In genomic region chr12:8295307-8295913, GRCm38 (mm10) we compare ENCODE assay signal across 20 mouse cellular contexts. TPM values are rescaled to one million over a fixed set of nuclear protein-coding genes. Genes with fewer than 3 reads are reported as not detected.
DNase-seq lines count a peak whose midpoint lies in the region; ATAC-seq and TF ChIP-seq lines count a peak whose summit lies in the region.
"Had no signal": no experiment of that assay in that cellular context is flagged by ENCODE, and none has a peak within 500 bp of the region (broad histone marks: within the 10 kb centered on the region; RNA-seq: fewer than 3 reads in every experiment).

No protein-coding gene starts in this region.

- no peaks in the 10 kb centered on the region for H3K9me3 ChIP-seq in kidney, embryonic 15.5 days (replicated peaks)
- H3K9me3 ChIP-seq: heart, embryonic 10.5 days; liver, embryonic 13.5 days; midbrain, embryonic 10.5 days had no signal

- TF ChIP-seq CTCF in lung, adult 2 months (IDR thresholded peaks at IDR 0.05; ENCODE audit: insufficient read depth, low read length): no peak

- DNase-seq in kidney, adult 9 months: no peak
- peak; percentile 54 for DNase-seq in lung, postnatal 10 days
- no peak for DNase-seq in lung, adult 2 months
- DNase-seq in fibroblast of lung, adult 2 months (ENCODE audit: low read depth): peak; percentile 27
- DNase-seq in thymus, postnatal 10 days (ENCODE audit: low spot score in 2 of 2): no peak
- DNase-seq in right cerebral cortex, adult 18-20 months: no peak
- DNase-seq in thymus, postnatal 14 days: no peak
- DNase-seq: adrenal gland, postnatal 25 days; cerebellum, adult 9-11 months; embryo, embryonic 11 days; gastrocnemius, postnatal 14 days; heart, postnatal 36 days; liver, embryonic 13.5 days; thymus, postnatal 4 days had no signal

- no peak for TF ChIP-seq POLR2A in lung, adult 2 months (IDR thresholded peaks at IDR 0.05; ENCODE audit: borderline replicate concordance, extremely low read depth, low read depth, low read length)

- no peak overlapping the region for H3K9ac ChIP-seq in kidney, embryonic 15.5 days
- H3K9ac ChIP-seq: liver, embryonic 13.5 days had no signal

- peaks cover 66% of the 10 kb centered on the region for H3K27me3 ChIP-seq in kidney, embryonic 15.5 days

- WGBS in kidney, embryonic 15.5 days: 45% methylated on average over 6 of the region's 6 CpGs
- 37% methylated on average over 6 of the region's 6 CpGs for WGBS in lung, adult 2 months

- no peak overlapping the region for H3K4me3 ChIP-seq in kidney, embryonic 15.5 days (replicated peaks)
- H3K4me3 ChIP-seq in lung, adult 2 months (replicated peaks; ENCODE audit: extremely low read depth, low read depth, low read length): no peak overlapping the region
- H3K4me3 ChIP-seq: erythroblast, embryonic 14.5 days; heart, embryonic 10.5 days; liver, embryonic 13.5 days; midbrain, embryonic 10.5 days had no signal

- H3K27ac ChIP-seq in kidney, embryonic 15.5 days: no peak overlapping the region
- H3K27ac ChIP-seq: heart, embryonic 10.5 days; liver, embryonic 13.5 days; midbrain, embryonic 10.5 days had no signal

- no peaks in the 10 kb centered on the region for H3K36me3 ChIP-seq in kidney, embryonic 15.5 days
- H3K36me3 ChIP-seq: heart, embryonic 10.5 days; liver, embryonic 13.5 days; midbrain, embryonic 10.5 days had no signal

- no peak overlapping the region for H3K4me2 ChIP-seq in kidney, embryonic 15.5 days
- H3K4me2 ChIP-seq: liver, embryonic 13.5 days had no signal

- peaks cover 22% of the 10 kb centered on the region for H3K4me1 ChIP-seq in kidney, embryonic 15.5 days
- peaks cover 5% of the 10 kb centered on the region for H3K4me1 ChIP-seq in lung, adult 2 months (ENCODE audit: control insufficient read depth, insufficient read depth, low read length)
- H3K4me1 ChIP-seq: liver, embryonic 13.5 days had no signal

- 0 out of 2 replicates have a peak, but pooled peaks have one; percentile 9 for ATAC-seq in kidney, embryonic 15.5 days (replicated peaks; ENCODE audit: low FRiP score)
- ATAC-seq: CD4-positive, CD25-positive, alpha-beta regulatory T cell, adult 4 months had no signal

RNA-seq across cellular contexts. Expression of gene Gdf7, which starts 6.3 kb away (rescaled TPM):
- polyA plus RNA-seq in kidney, embryonic 15.5 days (2015; fragmentation: Nextera tagmentation; extraction: Ambion mirVana): 1.1 and 1.2 TPM in 2 replicates
- polyA plus RNA-seq in lung, adult 2 months (2012; rRNA removed): 0.24 and 0.25 TPM in 2 replicates
- polyA plus RNA-seq: CD4-positive, CD25-positive, alpha-beta regulatory T cell, adult 4 months; erythroblast, embryonic 14.5 days; liver, embryonic 13.5 days; spleen, adult 2 months had no signal

RNA-seq across cellular contexts. Expression of gene Hs1bp3, which starts 17.8 kb away (rescaled TPM):
- 14.2 and 16.5 TPM in 2 replicates for polyA plus RNA-seq in kidney, embryonic 15.5 days (2015; fragmentation: Nextera tagmentation; extraction: Ambion mirVana)
- 21.7 and 25.8 TPM in 2 replicates for polyA plus RNA-seq in lung, adult 2 months (2012; rRNA removed)

Comparison
In these comparisons a context has a peak if more than half of its experiments do, and no peak if none do; other contexts are left out.
1. DNase-seq: peak in lung, postnatal 10 days (single experiment) and fibroblast of lung, adult 2 months (single experiment); none in kidney, adult 9 months (single experiment), lung, adult 2 months (single experiment), thymus, postnatal 10 days (0 of 2), right cerebral cortex, adult 18-20 months (single experiment) and thymus, postnatal 14 days (single experiment).